Mouse (Mus musculus): ENCODE data around the gene Slc22a16. TPM values are rescaled to one million over a fixed set of nuclear protein-coding genes. Genes with fewer than 3 reads are reported as not detected.

Gene Slc22a16
- total RNA-seq, 2 experiments from 2014 or later = not detected

GRCm38 (mm10) chr10:40604706-40605394 lies 34.7 kb downstream of the Slc22a16 start:
- no peak for DNase-seq

DNA sequence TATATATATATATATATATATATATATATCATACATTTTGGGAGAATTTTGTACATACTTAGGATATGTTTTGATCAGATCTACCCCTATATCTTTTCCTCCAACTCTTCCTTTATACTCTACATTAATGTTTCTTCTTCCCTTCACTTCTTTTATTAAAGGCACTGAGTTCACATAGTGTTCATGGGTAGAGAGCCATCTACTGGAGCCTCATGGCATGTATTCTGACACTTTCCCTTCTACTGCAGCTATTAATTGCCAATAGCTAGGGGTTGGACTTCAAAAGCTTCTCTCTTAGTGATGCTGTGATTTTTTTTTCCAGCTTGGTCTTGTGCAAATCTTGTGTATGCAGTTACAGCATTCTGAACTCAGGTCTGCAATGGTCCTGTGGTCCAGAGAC lies 47.8 kb downstream of the Slc22a16 start:
- no peak for DNase-seq

DNA sequence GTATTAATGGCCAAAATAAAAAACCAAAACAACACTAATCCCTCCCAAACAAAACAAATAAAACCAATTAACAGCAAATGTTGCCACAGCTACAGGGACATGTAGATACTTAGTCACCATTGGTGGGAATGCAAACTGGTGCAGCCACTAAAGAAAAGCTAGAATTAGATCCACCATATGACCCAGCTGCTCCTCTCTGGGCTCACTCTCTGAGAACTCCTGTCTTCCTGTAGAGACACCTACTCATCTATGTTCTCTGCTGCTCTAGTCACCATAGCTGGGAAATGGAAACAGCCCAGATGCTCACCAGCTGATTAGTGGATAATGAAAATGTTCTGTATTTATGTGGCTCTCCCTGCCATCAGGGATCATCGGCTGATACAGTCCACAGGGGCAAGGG lies 49.6 kb downstream of the Slc22a16 start:
- DNase-seq = no peak

GRCm38 (mm10) chr10:40629140-40629539 lies 59.0 kb downstream of the Slc22a16 start:
- peak; percentile 77 for DNase-seq

GRCm38 (mm10) chr10:40629656-40630311 lies 59.6 kb downstream of the Slc22a16 start, which contains the start of gene Ddo:
TSS of gene Ddo (plus strand) at chr10:40630011.
- DNase-seq = peak; percentile 73

GRCm38 (mm10) chr10:40630457-40630856 lies 60.3 kb downstream of the Slc22a16 start:
- DNase-seq = peak; percentile 70

GRCm38 (mm10) chr10:40630961-40631360 lies 60.8 kb downstream of the Slc22a16 start:
- DNase-seq = no peak

- DNase-seq = no peak
Measured at GRCm38 (mm10) chr10:40632087-40632486, 62.0 kb downstream of the Slc22a16 start.

- no peak for DNase-seq
Measured at GRCm38 (mm10) chr10:40637331-40637730, 67.2 kb downstream of the Slc22a16 start.

DNA sequence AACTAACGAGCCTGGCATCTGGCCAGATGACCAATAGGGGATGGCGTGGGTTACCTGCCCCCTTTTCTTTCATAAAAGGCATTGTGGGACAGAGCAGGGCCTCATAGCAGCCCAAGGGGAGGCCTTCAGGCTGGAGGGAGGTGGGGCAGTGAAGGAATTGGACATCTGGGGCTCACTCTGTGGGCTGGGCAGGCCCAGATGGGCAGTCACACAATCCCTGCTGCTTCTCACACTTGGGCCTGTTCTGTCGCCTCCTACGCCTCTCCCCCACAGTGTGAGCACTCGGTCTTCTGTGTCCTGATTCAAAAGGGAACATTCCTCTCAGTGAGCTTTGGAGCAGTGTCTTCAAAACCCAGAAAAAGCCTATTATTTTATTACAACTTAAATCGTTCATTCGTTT lies 68.1 kb downstream of the Slc22a16 start:
- DNase-seq = peak; percentile 14

DNA sequence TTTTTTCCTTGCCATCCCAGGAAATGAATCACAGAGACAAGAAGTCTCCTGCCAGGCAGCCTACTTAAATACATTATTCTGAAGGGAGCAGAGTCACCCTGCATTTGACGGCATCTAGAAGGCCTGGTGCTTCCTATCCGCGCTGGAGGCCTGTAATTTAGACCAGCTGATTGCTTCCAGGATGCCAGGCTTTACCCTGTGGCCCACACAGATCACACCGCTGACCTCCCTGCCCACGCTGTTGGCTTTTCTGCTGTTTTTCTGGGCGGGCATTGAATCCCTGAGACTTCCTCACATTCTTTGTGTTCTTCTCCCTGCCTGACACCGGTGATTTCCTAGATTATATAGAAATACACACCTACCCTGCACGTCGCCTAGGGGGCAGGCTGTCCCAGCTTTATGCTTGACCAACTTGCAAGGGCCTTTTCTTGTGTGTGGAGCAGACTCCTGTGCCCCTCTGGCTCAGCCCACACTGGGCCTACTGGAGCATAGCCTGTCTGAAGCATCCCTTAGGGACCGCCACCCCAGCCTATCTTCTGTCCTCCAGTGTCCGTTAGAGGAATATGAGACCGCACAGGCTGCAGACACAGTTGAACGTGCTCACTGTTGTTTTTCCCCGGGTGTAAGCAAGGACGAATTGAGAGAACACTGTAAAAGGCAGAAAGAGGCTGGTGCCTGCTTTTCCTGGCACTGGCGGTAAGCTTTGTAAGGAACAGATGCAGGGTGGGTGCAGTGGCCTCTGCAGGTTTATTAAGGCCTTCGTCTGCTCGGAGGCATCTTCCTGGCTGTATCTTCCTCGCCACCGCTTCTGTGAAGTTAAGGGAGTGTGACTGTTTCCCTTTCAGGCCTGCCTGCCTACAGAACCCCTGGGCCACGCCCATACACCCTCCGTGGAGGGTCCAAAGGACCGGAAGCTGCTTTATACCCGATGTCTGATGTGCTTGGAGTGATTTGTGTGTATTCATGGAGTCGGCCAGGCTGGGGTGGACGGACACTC lies 69.0 kb downstream of the Slc22a16 start:
- DNase-seq = no peak

GRCm38 (mm10) chr10:40640406-40640805 lies 70.3 kb downstream of the Slc22a16 start:
- no peak for DNase-seq

- no peak for DNase-seq
Measured at GRCm38 (mm10) chr10:40641901-40642300, 71.8 kb downstream of the Slc22a16 start.

GRCm38 (mm10) chr10:40643126-40643525 lies 73.0 kb downstream of the Slc22a16 start:
- no peak for DNase-seq

DNA sequence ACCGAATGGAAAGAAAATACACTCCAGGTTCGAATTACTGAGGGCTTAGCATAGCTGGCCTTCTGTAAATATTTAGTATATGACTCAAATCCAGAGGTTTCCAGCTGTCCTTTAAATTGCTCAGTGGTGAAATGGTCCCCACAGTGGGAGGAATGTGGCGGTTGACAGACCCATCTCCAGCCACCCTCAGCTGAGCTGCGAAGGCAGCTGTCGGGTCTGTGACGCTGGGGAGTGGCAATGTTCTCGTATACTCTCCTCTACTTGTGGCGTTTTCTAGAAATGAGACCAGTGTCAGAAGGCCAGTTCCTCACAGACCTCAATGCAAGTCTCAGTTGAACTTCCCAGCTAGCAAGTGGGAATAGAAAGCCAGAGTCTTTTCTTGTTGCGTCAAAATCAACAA lies 74.3 kb downstream of the Slc22a16 start:
- no peak for DNase-seq

DNA sequence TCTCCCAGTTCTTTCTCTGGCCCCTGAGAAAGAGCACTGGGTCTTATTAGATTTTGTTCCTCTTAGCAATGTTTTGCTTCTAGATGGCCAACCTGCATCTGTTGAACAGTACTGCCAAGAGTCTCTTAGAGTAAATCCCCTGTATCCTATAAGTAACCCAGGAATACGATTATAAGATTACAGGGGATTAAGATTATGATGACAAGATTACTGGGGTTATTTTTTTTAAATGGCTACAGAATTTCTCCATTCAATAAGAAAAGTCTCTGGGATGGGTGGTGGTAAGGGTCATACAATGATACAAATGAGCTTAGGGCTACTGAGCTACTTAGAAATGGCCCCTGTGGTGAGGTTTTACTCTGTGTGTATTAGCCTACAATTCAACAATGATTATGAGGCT lies 75.2 kb downstream of the Slc22a16 start:
- DNase-seq = no peak

GRCm38 (mm10) chr10:40648776-40649175 lies 78.6 kb downstream of the Slc22a16 start:
- DNase-seq = no peak

- DNase-seq = no peak
Measured at GRCm38 (mm10) chr10:40649634-40650033, 79.5 kb downstream of the Slc22a16 start.

GRCm38 (mm10) chr10:40651676-40652075 lies 81.5 kb downstream of the Slc22a16 start:
- DNase-seq = no peak
